25 mouse cellular contexts compared by ENCODE assay signal in the genomic region with DNA sequence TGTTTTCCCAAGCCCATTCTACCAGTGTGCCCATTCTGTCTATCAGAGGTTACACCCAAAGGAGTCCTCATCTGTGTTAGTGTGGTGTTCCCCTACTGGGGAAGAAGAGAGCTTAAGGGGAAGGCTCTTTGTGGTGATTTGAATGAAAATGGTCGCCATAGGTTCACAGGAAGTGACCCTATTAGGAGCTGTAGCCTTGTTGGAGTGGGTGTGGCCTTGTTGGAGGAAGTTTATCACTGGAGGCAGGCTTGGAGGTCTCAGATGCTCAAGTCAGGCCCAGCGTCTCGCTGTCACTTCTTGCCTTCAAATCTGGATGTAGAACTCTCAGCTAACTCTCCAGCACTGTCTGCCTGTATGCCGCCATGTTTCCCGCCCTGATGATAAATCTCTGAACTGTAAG. TPM values are rescaled to one million over a fixed set of nuclear protein-coding genes. Genes with fewer than 3 reads are reported as not detected.
A peak's percentile ranks its signal among the peaks of the same experiment; 100 is the strongest.
DNase-seq lines count a peak whose midpoint lies in the region; ATAC-seq lines count a peak whose summit lies in the region.
"Had no signal": no experiment of that assay in that cellular context is flagged by ENCODE, and none has a peak within 500 bp of the region (broad histone marks: within the 10 kb centered on the region; RNA-seq: fewer than 3 reads in every experiment).

No protein-coding gene starts in this region.

- DNase-seq in heart, adult 11 months: peak; percentile 80
- DNase-seq in R1 (ENCODE audit: low read depth, low spot score): peak; percentile 69
- DNase-seq in induced T-regulatory cell, adult 2 months (ENCODE audit: low read depth): peak; percentile 8
- DNase-seq in adipocyte (ENCODE audit: low spot score): no peak
- DNase-seq: adrenal gland, adult 2 months; adrenal gland, postnatal 10 days; adrenal gland, postnatal 25 days; cerebellum, adult 11 months; cerebellum, adult 18-20 months; cerebellum, adult 8-10 months; cerebellum, adult 9-11 months; cerebellum, postnatal 14 days; cerebellum, postnatal 36 days; embryo, embryonic 11 days had no signal

- 80% methylated on average over 5 of the region's 5 CpGs for WGBS in heart, embryonic 12.5 days
- 92% methylated on average over 5 of the region's 5 CpGs for WGBS in intestine, embryonic 16.5 days

- 0 out of 2 replicates have a peak, but pooled peaks cover 3% of the 10 kb centered on the region for H3K9me3 ChIP-seq in heart, embryonic 12.5 days (replicated peaks)
- no peaks in the 10 kb centered on the region for H3K9me3 ChIP-seq in intestine, embryonic 16.5 days (ENCODE audit: control insufficient read depth, low read length)
- H3K9me3 ChIP-seq: embryonic facial prominence, embryonic 13.5 days; embryonic facial prominence, embryonic 15.5 days; forebrain, embryonic 12.5 days; G1E had no signal

- H3K27me3 ChIP-seq in heart, embryonic 12.5 days (replicated peaks): no peaks in the 10 kb centered on the region
- no peaks in the 10 kb centered on the region for H3K27me3 ChIP-seq in intestine, embryonic 16.5 days (replicated peaks; ENCODE audit: control insufficient read depth, insufficient read depth, low read length)
- H3K27me3 ChIP-seq: embryonic facial prominence, embryonic 15.5 days; forebrain, embryonic 12.5 days; Patski had no signal

- no peak overlapping the region for H3K9ac ChIP-seq in heart, embryonic 12.5 days
- no peak overlapping the region for H3K9ac ChIP-seq in intestine, embryonic 16.5 days (ENCODE audit: low read depth, low read length)
- H3K9ac ChIP-seq: embryonic facial prominence, embryonic 13.5 days; embryonic facial prominence, embryonic 15.5 days; forebrain, embryonic 12.5 days had no signal

- no peak for ATAC-seq in heart, embryonic 12.5 days (ENCODE audit: insufficient number of reproducible peaks, low FRiP score)
- no peak for ATAC-seq in intestine, embryonic 16.5 days
- ATAC-seq: activated CD4-positive, CD25-positive, alpha-beta regulatory T cell, adult 4 months; forebrain, embryonic 14.5 days; forebrain, embryonic 16.5 days; Patski had no signal

- no peaks in the 10 kb centered on the region for H3K4me1 ChIP-seq in heart, embryonic 12.5 days (replicated peaks)
- H3K4me1 ChIP-seq in intestine, embryonic 16.5 days (ENCODE audit: control insufficient read depth, insufficient read depth, low read length): no peaks in the 10 kb centered on the region
- H3K4me1 ChIP-seq: embryonic facial prominence, embryonic 13.5 days; embryonic facial prominence, embryonic 15.5 days had no signal

- H3K4me3 ChIP-seq in heart, embryonic 12.5 days: no peak overlapping the region
- H3K4me3 ChIP-seq in intestine, embryonic 16.5 days (ENCODE audit: low read length): no peak overlapping the region
- H3K4me3 ChIP-seq: embryonic facial prominence, embryonic 13.5 days; embryonic facial prominence, embryonic 15.5 days; erythroblast, embryonic 14.5 days; forebrain, embryonic 12.5 days had no signal

- H3K27ac ChIP-seq in heart, embryonic 12.5 days (ENCODE audit: poor library complexity, severe bottlenecking): no peak overlapping the region
- no peak overlapping the region for H3K27ac ChIP-seq in intestine, embryonic 16.5 days (ENCODE audit: low read length)
- H3K27ac ChIP-seq: embryonic facial prominence, embryonic 13.5 days; embryonic facial prominence, embryonic 15.5 days; forebrain, embryonic 12.5 days had no signal

- H3K36me3 ChIP-seq in heart, embryonic 12.5 days: peaks cover 31% of the 10 kb centered on the region
- H3K36me3 ChIP-seq in intestine, embryonic 16.5 days (ENCODE audit: control insufficient read depth, insufficient read depth, low read length): peaks cover 2% of the 10 kb centered on the region; the same call in 1 of the 2 replicates

- no peak overlapping the region for H3K4me2 ChIP-seq in heart, embryonic 12.5 days
- no peak overlapping the region for H3K4me2 ChIP-seq in intestine, embryonic 16.5 days (ENCODE audit: low read depth, low read length)
- H3K4me2 ChIP-seq: embryonic facial prominence, embryonic 13.5 days; embryonic facial prominence, embryonic 15.5 days; forebrain, embryonic 12.5 days had no signal

RNA-seq across cellular contexts. Expression of gene Mrps11, which starts 12.0 kb away (rescaled TPM):
- polyA plus RNA-seq in heart, embryonic 12.5 days (2016; fragmentation: Nextera tagmentation; extraction: Ambion mirVana): 49.2 and 53.3 TPM in 2 replicates
- 57.1 and 66.9 TPM in 2 replicates for polyA plus RNA-seq in intestine, embryonic 16.5 days (2015; fragmentation: Nextera tagmentation; extraction: Ambion mirVana)

RNA-seq across cellular contexts. Expression of gene Mrpl46, which starts 12.4 kb away (rescaled TPM):
- polyA plus RNA-seq in heart, embryonic 12.5 days (2016; fragmentation: Nextera tagmentation; extraction: Ambion mirVana): 62.2 and 62.6 TPM in 2 replicates
- 84.9 and 90.5 TPM in 2 replicates for polyA plus RNA-seq in intestine, embryonic 16.5 days (2015; fragmentation: Nextera tagmentation; extraction: Ambion mirVana)

RNA-seq across cellular contexts. Expression of gene Ntrk3, which starts 33.1 kb away (rescaled TPM):
- polyA plus RNA-seq in heart, embryonic 12.5 days (2016; fragmentation: Nextera tagmentation; extraction: Ambion mirVana): 0.49 and 0.74 TPM in 2 replicates
- polyA plus RNA-seq in intestine, embryonic 16.5 days (2015; fragmentation: Nextera tagmentation; extraction: Ambion mirVana): 2.1 and 3.2 TPM in 2 replicates
- polyA plus RNA-seq: erythroblast, embryonic 14.5 days; G1E had no signal
